29 mouse cellular contexts compared by ENCODE assay signal in genomic region chr2:145015951-145016350, GRCm38 (mm10).
A peak's percentile ranks its signal among the peaks of the same experiment; 100 is the strongest.
DNase-seq lines count a peak whose midpoint lies in the region.
"Had no signal": no experiment of that assay in that cellular context is flagged by ENCODE, and none has a peak within 500 bp of the region (broad histone marks: within the 10 kb centered on the region; RNA-seq: fewer than 3 reads in every experiment).

No protein-coding gene starts in this region.

- DNase-seq in layer of hippocampus, adult 11-12 months (ENCODE audit: low spot score), result peak; percentile 24
- no peak for DNase-seq in layer of hippocampus, postnatal 25 days (ENCODE audit: extremely low spot score in 1 of 2, low spot score in 1 of 2)
- peak; percentile 21 to 23 for DNase-seq in layer of hippocampus, adult 8-10 months (ENCODE audit: low spot score in 2 of 2)
- DNase-seq in layer of hippocampus, adult 9-10 months (ENCODE audit: low spot score), result no peak
- peak; percentile 2 for DNase-seq in limb, embryonic 10.5 days (ENCODE audit: low spot score)
- DNase-seq in gastrocnemius, adult 8-10 months (ENCODE audit: low spot score in 2 of 2), result no peak
- DNase-seq in frontal cortex, adult 2 months (ENCODE audit: extremely low spot score in 1 of 2, low spot score in 1 of 2), result no peak
- DNase-seq: adrenal gland, postnatal 10 days; adrenal gland, postnatal 36 days; B cell, adult 2 months; cerebellum, adult 11 months; cerebellum, adult 2 months; cerebellum, adult 9-11 months; cerebellum, postnatal 25 days; gastrocnemius, postnatal 14 days; heart, adult 18-20 months; heart, postnatal 14 days; heart, postnatal 4 days had no signal

- H3K4me3 ChIP-seq in limb, embryonic 10.5 days, result no peak overlapping the region
- H3K4me3 ChIP-seq: embryonic facial prominence, embryonic 12.5 days; embryonic facial prominence, embryonic 15.5 days; forebrain, embryonic 12.5 days; forebrain, embryonic 15.5 days; heart, embryonic 10.5 days; heart, embryonic 13.5 days had no signal

- H3K36me3 ChIP-seq in limb, embryonic 10.5 days, result no peaks in the 10 kb centered on the region
- H3K36me3 ChIP-seq: embryonic facial prominence, embryonic 12.5 days; embryonic facial prominence, embryonic 15.5 days; forebrain, embryonic 12.5 days; forebrain, embryonic 15.5 days; G1E; heart, embryonic 10.5 days; heart, embryonic 13.5 days had no signal

- H3K27me3 ChIP-seq in limb, embryonic 10.5 days (ENCODE audit: low read depth, poor library complexity, severe bottlenecking), result no peaks in the 10 kb centered on the region
- H3K27me3 ChIP-seq: CH12.LX; embryonic facial prominence, embryonic 12.5 days; embryonic facial prominence, embryonic 15.5 days; forebrain, embryonic 12.5 days; forebrain, embryonic 15.5 days; heart, embryonic 13.5 days; Patski had no signal

- H3K9me3 ChIP-seq in limb, embryonic 10.5 days (replicated peaks), result no peaks in the 10 kb centered on the region
- H3K9me3 ChIP-seq: embryonic facial prominence, embryonic 12.5 days; embryonic facial prominence, embryonic 15.5 days; forebrain, embryonic 12.5 days; forebrain, embryonic 15.5 days; heart, embryonic 10.5 days; heart, embryonic 13.5 days had no signal

- no peaks in the 10 kb centered on the region for H3K4me1 ChIP-seq in limb, embryonic 10.5 days
- H3K4me1 ChIP-seq: embryonic facial prominence, embryonic 12.5 days; embryonic facial prominence, embryonic 15.5 days; forebrain, embryonic 12.5 days; forebrain, embryonic 15.5 days had no signal

- H3K27ac ChIP-seq in limb, embryonic 10.5 days, result no peak overlapping the region
- H3K27ac ChIP-seq: embryonic facial prominence, embryonic 12.5 days; embryonic facial prominence, embryonic 15.5 days; forebrain, embryonic 12.5 days; forebrain, embryonic 15.5 days; heart, embryonic 10.5 days; heart, embryonic 13.5 days; hindbrain, embryonic 14.5 days; hindbrain, postnatal 0 days had no signal

- 86% methylated on average over 5 of the region's 5 CpGs for WGBS in limb, embryonic 10.5 days

Comparison
In these comparisons a context has a peak if more than half of its experiments do, and no peak if none do; other contexts are left out.
1. DNase-seq: peak in layer of hippocampus, adult 11-12 months (single experiment), layer of hippocampus, adult 8-10 months (2 of 2) and limb, embryonic 10.5 days (single experiment); none in layer of hippocampus, postnatal 25 days (0 of 2), layer of hippocampus, adult 9-10 months (single experiment), gastrocnemius, adult 8-10 months (0 of 2) and frontal cortex, adult 2 months (0 of 2).